Mouse (Mus musculus): ENCODE data around the gene Hoga1. TPM values are rescaled to one million over a fixed set of nuclear protein-coding genes. Genes with fewer than 3 reads are reported as not detected.

Gene Hoga1
- polyA plus RNA-seq, 1 experiment from 2014 or later: 0.44 TPM

GRCm38 (mm10) chr19:42051351-42051750, 5.9 kb downstream of the Hoga1 start:
- Histone ChIP-seq H3K27me3 (no peaks in the 10 kb centered on the region), H3K36me3 (no peaks in the 10 kb centered on the region), H3K4me3 (no peak overlapping the region), H3K9me3 (replicated peaks) (no peaks in the 10 kb centered on the region), H3K4me1 (replicated peaks) (0 out of 2 replicates have a peak, but pooled peaks cover 4% of the 10 kb centered on the region), H3K9ac (no peak overlapping the region), H3K27ac (no peak overlapping the region), H3K4me2 (no peak overlapping the region)
- ATAC-seq (replicated peaks; ENCODE audit: insufficient number of reproducible peaks, insufficient read depth, low FRiP score, low read depth): no peak
- WGBS: 86% methylated on average over 3 of the region's 3 CpGs

GRCm38 (mm10) chr19:42051948-42052347, 6.5 kb downstream of the Hoga1 start, which contains the start of gene 4933411K16Rik:
Gene 4933411K16Rik (plus strand): TSS chr19:42052248.
- no peaks in the 10 kb centered on the region for H3K36me3 ChIP-seq
- no peak within 1 kb of the TSS for H3K27ac ChIP-seq
- 0 out of 2 replicates have a peak, but pooled peaks cover 4% of the 10 kb centered on the region for H3K4me1 ChIP-seq (replicated peaks)
- no peaks in the 10 kb centered on the region for H3K9me3 ChIP-seq (replicated peaks)
- 65% methylated on average over 4 of the region's 4 CpGs for WGBS
- H3K9ac ChIP-seq: no peak within 1 kb of the TSS
- H3K27me3 ChIP-seq: no peaks in the 10 kb centered on the region
- H3K4me3 ChIP-seq: no peak within 1 kb of the TSS
- no peak within 1 kb of the TSS for H3K4me2 ChIP-seq
- ATAC-seq (replicated peaks; ENCODE audit: insufficient number of reproducible peaks, insufficient read depth, low FRiP score, low read depth): no peak

GRCm38 (mm10) chr19:42054255-42054654, 8.8 kb downstream of the Hoga1 start:
- Histone ChIP-seq H3K4me3 (no peak overlapping the region), H3K4me1 (replicated peaks) (0 out of 2 replicates have a peak, but pooled peaks cover 4% of the 10 kb centered on the region)
- WGBS: 56% methylated on average over 6 of the region's 6 CpGs

GRCm38 (mm10) chr19:42055881-42056280, 10.5 kb downstream of the Hoga1 start:
- H3K36me3 ChIP-seq: no peaks in the 10 kb centered on the region
- H3K4me2 ChIP-seq: no peak overlapping the region
- WGBS: 84% methylated on average over 2 of the region's 2 CpGs
- 0 out of 2 replicates have a peak, but pooled peaks cover 4% of the 10 kb centered on the region for H3K4me1 ChIP-seq (replicated peaks)
- no peak overlapping the region for H3K27ac ChIP-seq
- no peak overlapping the region for H3K4me3 ChIP-seq
- no peaks in the 10 kb centered on the region for H3K9me3 ChIP-seq (replicated peaks)
- no peaks in the 10 kb centered on the region for H3K27me3 ChIP-seq
- no peak for ATAC-seq (replicated peaks; ENCODE audit: insufficient number of reproducible peaks, insufficient read depth, low FRiP score, low read depth)
- no peak overlapping the region for H3K9ac ChIP-seq

More at GRCm38 (mm10) chr19:42054255-42054654, 8.8 kb downstream of the Hoga1 start:
- H3K9ac ChIP-seq: no peak overlapping the region
- no peaks in the 10 kb centered on the region for H3K27me3 ChIP-seq
- no peaks in the 10 kb centered on the region for H3K9me3 ChIP-seq (replicated peaks)
- H3K36me3 ChIP-seq: no peaks in the 10 kb centered on the region
- H3K27ac ChIP-seq: no peak overlapping the region
- no peak for ATAC-seq (replicated peaks; ENCODE audit: insufficient number of reproducible peaks, insufficient read depth, low FRiP score, low read depth)
- H3K4me2 ChIP-seq: no peak overlapping the region

GRCm38 (mm10) chr19:42056719-42057409, 11.5 kb downstream of the Hoga1 start:
- WGBS: 74% methylated on average over 6 of the region's 6 CpGs
- Histone ChIP-seq H3K4me3 (no peak overlapping the region), H3K36me3 (no peaks in the 10 kb centered on the region), H3K9me3 (replicated peaks) (no peaks in the 10 kb centered on the region), H3K27ac (no peak overlapping the region), H3K27me3 (no peaks in the 10 kb centered on the region), H3K9ac (no peak overlapping the region), H3K4me2 (no peak overlapping the region), H3K4me1 (replicated peaks) (0 out of 2 replicates have a peak, but pooled peaks cover 4% of the 10 kb centered on the region)
- ATAC-seq (replicated peaks; ENCODE audit: insufficient number of reproducible peaks, insufficient read depth, low FRiP score, low read depth): no peak

GRCm38 (mm10) chr19:42058426-42058825, 13.0 kb downstream of the Hoga1 start:
- H3K9ac ChIP-seq: no peak overlapping the region
- H3K4me2 ChIP-seq: no peak overlapping the region
- H3K36me3 ChIP-seq: no peaks in the 10 kb centered on the region
- ATAC-seq (replicated peaks; ENCODE audit: insufficient number of reproducible peaks, insufficient read depth, low FRiP score, low read depth): no peak
- H3K9me3 ChIP-seq (replicated peaks): no peaks in the 10 kb centered on the region
- 55% methylated on average over 7 of the region's 7 CpGs for WGBS
- no peak overlapping the region for H3K4me3 ChIP-seq
- H3K27ac ChIP-seq: no peak overlapping the region
- H3K27me3 ChIP-seq: no peaks in the 10 kb centered on the region
- 0 out of 2 replicates have a peak, but pooled peaks cover 4% of the 10 kb centered on the region for H3K4me1 ChIP-seq (replicated peaks)

GRCm38 (mm10) chr19:42061443-42061842, 16.0 kb downstream of the Hoga1 start:
- Histone ChIP-seq H3K4me3 (no peak overlapping the region), H3K27ac (no peak overlapping the region), H3K9me3 (replicated peaks) (no peaks in the 10 kb centered on the region), H3K9ac (no peak overlapping the region), H3K36me3 (no peaks in the 10 kb centered on the region), H3K4me2 (no peak overlapping the region), H3K4me1 (replicated peaks) (no peaks in the 10 kb centered on the region), H3K27me3 (no peaks in the 10 kb centered on the region)
- WGBS: 90% methylated on average over 7 of the region's 7 CpGs
- no peak for ATAC-seq (replicated peaks; ENCODE audit: insufficient number of reproducible peaks, insufficient read depth, low FRiP score, low read depth)

GRCm38 (mm10) chr19:42068441-42069240, 23.2 kb downstream of the Hoga1 start:
- Histone ChIP-seq H3K27ac (no peak overlapping the region), H3K9me3 (replicated peaks) (no peaks in the 10 kb centered on the region), H3K4me2 (peak overlapping the region; percentile 14; the same call in 1 of the 2 replicates), H3K4me1 (replicated peaks) (peaks cover 7% of the 10 kb centered on the region; the same call in 1 of the 2 replicates), H3K27me3 (no peaks in the 10 kb centered on the region), H3K4me3 (no peak overlapping the region), H3K36me3 (no peaks in the 10 kb centered on the region), H3K9ac (no peak overlapping the region)
- WGBS: 65% methylated on average over 11 of the region's 11 CpGs
- no peak for ATAC-seq (replicated peaks; ENCODE audit: insufficient number of reproducible peaks, insufficient read depth, low FRiP score, low read depth)

GRCm38 (mm10) chr19:42069241-42069525, 23.8 kb downstream of the Hoga1 start:
- peak overlapping the region; percentile 14; the same call in 1 of the 2 replicates for H3K4me2 ChIP-seq
- 44% methylated on average over 6 of the region's 6 CpGs for WGBS

GRCm38 (mm10) chr19:42071221-42071620, 25.8 kb downstream of the Hoga1 start:
- H3K9me3 ChIP-seq (replicated peaks): no peaks in the 10 kb centered on the region
- peaks cover 7% of the 10 kb centered on the region; the same call in 1 of the 2 replicates for H3K4me1 ChIP-seq (replicated peaks)
- WGBS: 65% methylated on average over 7 of the region's 7 CpGs
- H3K27me3 ChIP-seq: no peaks in the 10 kb centered on the region
- 0 out of 2 replicates have a peak, but pooled peaks cover 3% of the 10 kb centered on the region for H3K36me3 ChIP-seq
- no peak overlapping the region for H3K4me2 ChIP-seq
- H3K9ac ChIP-seq: no peak overlapping the region
- no peak for ATAC-seq (replicated peaks; ENCODE audit: insufficient number of reproducible peaks, insufficient read depth, low FRiP score, low read depth)
- no peak overlapping the region for H3K27ac ChIP-seq
- H3K4me3 ChIP-seq: no peak overlapping the region

More at GRCm38 (mm10) chr19:42069241-42069525, 23.8 kb downstream of the Hoga1 start:
- Histone ChIP-seq H3K27ac (no peak overlapping the region), H3K9ac (no peak overlapping the region), H3K9me3 (replicated peaks) (no peaks in the 10 kb centered on the region), H3K27me3 (no peaks in the 10 kb centered on the region), H3K4me3 (no peak overlapping the region), H3K4me1 (replicated peaks) (peaks cover 7% of the 10 kb centered on the region; the same call in 1 of the 2 replicates), H3K36me3 (no peaks in the 10 kb centered on the region)
- ATAC-seq (replicated peaks; ENCODE audit: insufficient number of reproducible peaks, insufficient read depth, low FRiP score, low read depth): no peak

GRCm38 (mm10) chr19:42071886-42072608, 26.6 kb downstream of the Hoga1 start:
- 0 out of 2 replicates have a peak, but pooled peaks cover 3% of the 10 kb centered on the region for H3K36me3 ChIP-seq
- ATAC-seq (replicated peaks; ENCODE audit: insufficient number of reproducible peaks, insufficient read depth, low FRiP score, low read depth): no peak
- H3K4me3 ChIP-seq: no peak overlapping the region
- H3K9ac ChIP-seq: no peak overlapping the region
- no peaks in the 10 kb centered on the region for H3K9me3 ChIP-seq (replicated peaks)
- WGBS: 71% methylated on average over 15 of the region's 15 CpGs
- H3K4me1 ChIP-seq (replicated peaks): peaks cover 7% of the 10 kb centered on the region; the same call in 1 of the 2 replicates
- no peak overlapping the region for H3K27ac ChIP-seq
- H3K4me2 ChIP-seq: no peak overlapping the region
- no peaks in the 10 kb centered on the region for H3K27me3 ChIP-seq

Data from heart, embryonic 15.5 days (tissue).